Mouse (Mus musculus) C2C12 (cell line): Measurements from ENCODE around the gene Zdhhc3. TPM values are rescaled to one million over a fixed set of nuclear protein-coding genes. Genes with fewer than 3 reads are reported as not detected.

Experiments used
- H3K27me3 ChIP-seq: one replicate; pipeline ENCODE4 v1.6.1; 2011; ENCODE audit not compliant: control insufficient read depth, insufficient read depth, insufficient read length
- H3K36me3 ChIP-seq: one replicate; pipeline ENCODE4 v1.6.1; 2011; ENCODE audit not compliant: control insufficient read depth, insufficient read depth
- H3K4me3 ChIP-seq: one replicate; pipeline ENCODE4 v1.5.1; 2011; ENCODE audit warnings: mild to moderate bottlenecking, control low read depth; ENCODE audit not compliant: poor library complexity, insufficient read depth, severe bottlenecking
- H3K79me2 ChIP-seq: one replicate; pipeline ENCODE4 v1.6.1; 2011; ENCODE audit not compliant: control insufficient read depth, insufficient read depth
- H3K79me3 ChIP-seq: one replicate; pipeline ENCODE4 v1.6.1; 2011; ENCODE audit warnings: low read depth, control low read depth
- H3ac ChIP-seq: one replicate; pipeline ENCODE3; 2011; ENCODE audit warnings: low read depth; ENCODE audit not compliant: control insufficient read depth, insufficient read length
- CEBPB ChIP-seq: IDR thresholded peaks from one replicate; pipeline ENCODE4 v1.6.1; 2011; ENCODE audit warnings: low read depth, mild to moderate bottlenecking, control low read depth, moderate library complexity
- CTCF ChIP-seq: IDR thresholded peaks from one replicate; pipeline ENCODE4 v1.5.1; 2011; ENCODE audit not compliant: control insufficient read depth, insufficient read depth, insufficient read length
- FOSL1 ChIP-seq: IDR thresholded peaks from one replicate; pipeline ENCODE4 v1.8.0; 2011; ENCODE audit warnings: mild to moderate bottlenecking, low read length; ENCODE audit not compliant: poor library complexity, insufficient read depth, severe bottlenecking
- MAX ChIP-seq: IDR thresholded peaks from one replicate; pipeline ENCODE4 v1.6.1; 2011; ENCODE audit warnings: mild to moderate bottlenecking, control low read depth
- MYOD1 ChIP-seq: IDR thresholded peaks from one replicate; pipeline ENCODE4 v1.6.1; 2011; ENCODE audit warnings: low read depth; ENCODE audit not compliant: control insufficient read depth, insufficient read length
- MYOG ChIP-seq: IDR thresholded peaks from one replicate; pipeline ENCODE4 v1.6.1; 2011; ENCODE audit not compliant: control insufficient read depth, insufficient read length; ENCODE audit errors: extremely low read depth
- USF1 ChIP-seq: IDR thresholded peaks from one replicate; pipeline ENCODE4 v1.6.1; 2011; ENCODE audit warnings: low read depth, mild to moderate bottlenecking, control low read depth, moderate library complexity
- polyA plus RNA-seq: library from polyadenylated mRNA; unstranded; fragments of >200 nt; fragmentation: generic; extraction: Trizol; gene quantifications from one replicate; pipeline ENCODE4 v1.2.1, GENCODE M21; 2012; ENCODE audit warnings: missing spikeins

Gene Zdhhc3
- polyA plus RNA-seq, 1 experiment = 62.6 TPM

GRCm38 (mm10) chr9:123153121-123153520 is 40.1 kb upstream of the Zdhhc3 start:
- Histone ChIP-seq H3K27me3 (no peaks in the 10 kb centered on the region), H3ac (no peak overlapping the region), H3K4me3 (no peak overlapping the region), H3K79me3 (no peaks in the 10 kb centered on the region), H3K36me3 (no peaks in the 10 kb centered on the region), H3K79me2 (no peaks in the 10 kb centered on the region)
- no peak for TF ChIP-seq MAX
- no peak for TF ChIP-seq USF1
- no peak for TF ChIP-seq MYOD1
- TF ChIP-seq CTCF = no peak
- no peak for TF ChIP-seq MYOG
- TF ChIP-seq CEBPB = no peak
- TF ChIP-seq FOSL1 = no peak

GRCm38 (mm10) chr9:123152026-123152425 is 39.0 kb upstream of the Zdhhc3 start:
- Histone ChIP-seq H3K36me3 (no peaks in the 10 kb centered on the region), H3K4me3 (no peak overlapping the region), H3K27me3 (no peaks in the 10 kb centered on the region), H3K79me2 (no peaks in the 10 kb centered on the region), H3K79me3 (no peaks in the 10 kb centered on the region), H3ac (no peak overlapping the region)
- no peak for TF ChIP-seq USF1
- TF ChIP-seq CEBPB = no peak
- no peak for TF ChIP-seq FOSL1
- TF ChIP-seq MAX = no peak
- no peak for TF ChIP-seq CTCF
- no peak for TF ChIP-seq MYOG
- TF ChIP-seq MYOD1 = no peak

DNA sequence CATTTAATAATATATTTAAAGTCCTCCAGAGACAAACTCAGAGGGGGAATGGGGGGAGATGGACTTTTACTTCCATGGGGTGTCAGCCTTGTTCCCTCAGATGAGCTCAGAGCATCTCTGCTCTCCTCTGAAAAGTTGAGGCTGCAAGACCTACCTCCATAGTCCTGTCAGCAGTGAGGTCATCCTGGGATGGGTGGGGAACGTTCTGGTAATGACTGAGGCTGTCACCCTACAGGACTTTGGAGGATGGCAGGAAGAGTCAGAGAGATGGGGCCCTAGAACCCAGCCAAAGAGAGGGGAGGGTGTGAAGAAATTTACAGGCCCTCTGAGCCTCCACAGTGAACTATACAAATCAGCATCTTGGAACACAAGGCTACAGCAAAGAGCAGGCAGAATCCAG is 38.6 kb upstream of the Zdhhc3 start:
- H3K79me3 ChIP-seq = no peaks in the 10 kb centered on the region
- no peaks in the 10 kb centered on the region for H3K36me3 ChIP-seq
- H3ac ChIP-seq = no peak overlapping the region
- H3K27me3 ChIP-seq = no peaks in the 10 kb centered on the region
- TF ChIP-seq CEBPB (no peak), MYOD1 (no peak), USF1 (no peak), CTCF (no peak), MAX (no peak), MYOG (no peak), FOSL1 (no peak)
- H3K79me2 ChIP-seq = no peaks in the 10 kb centered on the region
- H3K4me3 ChIP-seq = no peak overlapping the region

GRCm38 (mm10) chr9:123150241-123151020 is 37.4 kb upstream of the Zdhhc3 start, which contains the start of gene Clec3b:
Gene Clec3b (plus strand): TSS chr9:123150946.
- Histone ChIP-seq H3K27me3 (no peaks in the 10 kb centered on the region), H3K79me3 (no peaks in the 10 kb centered on the region), H3K36me3 (no peaks in the 10 kb centered on the region), H3K79me2 (no peaks in the 10 kb centered on the region), H3K4me3 (no peak within 1 kb of the TSS), H3ac (no peak within 1 kb of the TSS)
- TF ChIP-seq MYOG (no peak), USF1 (no peak), CEBPB (no peak), MAX (no peak), MYOD1 (no peak), FOSL1 (no peak), CTCF (no peak)

- no peak for TF ChIP-seq FOSL1
- TF ChIP-seq MAX = no peak
- no peak for TF ChIP-seq MYOD1
- no peak for TF ChIP-seq USF1
- TF ChIP-seq CTCF = no peak
- Histone ChIP-seq H3K27me3 (no peaks in the 10 kb centered on the region), H3K36me3 (no peaks in the 10 kb centered on the region), H3K79me2 (no peaks in the 10 kb centered on the region), H3K79me3 (no peaks in the 10 kb centered on the region), H3K4me3 (no peak overlapping the region), H3ac (no peak overlapping the region)
Observed at GRCm38 (mm10) chr9:123148430-123148829, 35.4 kb upstream of the Zdhhc3 start.

GRCm38 (mm10) chr9:123139887-123140614 is 27.0 kb upstream of the Zdhhc3 start:
- no peaks in the 10 kb centered on the region for H3K27me3 ChIP-seq
- no peaks in the 10 kb centered on the region for H3K79me2 ChIP-seq
- peaks cover 32% of the 10 kb centered on the region for H3K36me3 ChIP-seq
- H3K4me3 ChIP-seq = no peak overlapping the region
- TF ChIP-seq CEBPB (no peak), CTCF (no peak), FOSL1 (no peak), MYOD1 (no peak), USF1 (no peak), MYOG (no peak), MAX (no peak)
- H3K79me3 ChIP-seq = no peaks in the 10 kb centered on the region
- H3ac ChIP-seq = no peak overlapping the region
